Mouse (Mus musculus): ENCODE data around the gene Tm9sf4. TPM values are rescaled to one million over a fixed set of nuclear protein-coding genes. Genes with fewer than 3 reads are reported as not detected.

Tm9sf4 gene
- polyA plus RNA-seq, 1 experiment from 2014 or later = 75.8 TPM

DNA sequence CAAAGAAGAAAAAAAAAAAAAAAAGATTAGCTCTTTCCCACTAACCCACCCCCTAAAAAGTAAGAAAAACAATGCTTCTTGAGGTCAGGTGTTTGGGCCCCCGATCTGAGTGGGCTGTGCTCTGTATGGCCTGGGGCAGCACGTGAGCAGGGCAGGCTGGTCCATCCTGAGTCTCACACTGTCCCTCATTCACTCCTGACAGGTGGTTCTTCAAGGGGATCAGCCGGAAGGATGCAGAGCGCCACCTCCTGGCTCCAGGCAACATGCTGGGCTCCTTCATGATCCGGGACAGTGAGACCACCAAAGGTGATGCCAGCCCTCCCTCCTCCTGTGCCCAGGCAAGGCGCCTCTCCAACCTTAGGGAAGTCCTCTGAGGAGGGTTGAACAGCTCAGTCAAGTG lies 30.1 kb upstream of the Tm9sf4 start:
- no peak for ATAC-seq (replicated peaks; ENCODE audit: insufficient number of reproducible peaks, low FRiP score, low TSS enrichment)
- Histone ChIP-seq H3K4me1 (ENCODE audit: control insufficient read depth, insufficient read depth, low read length) (no peaks in the 10 kb centered on the region), H3K27ac (ENCODE audit: low read depth, low read length) (no peak overlapping the region), H3K27me3 (ENCODE audit: control insufficient read depth, insufficient read depth, low read length) (0 out of 2 replicates have a peak, but pooled peaks cover 2% of the 10 kb centered on the region), H3K4me2 (no peak overlapping the region), H3K9ac (ENCODE audit: low read depth, low read length) (no peak overlapping the region), H3K36me3 (ENCODE audit: control insufficient read depth, insufficient read depth, low read length) (no peaks in the 10 kb centered on the region), H3K9me3 (replicated peaks; ENCODE audit: control insufficient read depth, low read length) (no peaks in the 10 kb centered on the region), H3K4me3 (ENCODE audit: low read depth, low read length) (no peak overlapping the region)
- WGBS (ENCODE audit: insufficient replicate concordance) = 17% methylated on average over 6 of the region's 6 CpGs

DNA sequence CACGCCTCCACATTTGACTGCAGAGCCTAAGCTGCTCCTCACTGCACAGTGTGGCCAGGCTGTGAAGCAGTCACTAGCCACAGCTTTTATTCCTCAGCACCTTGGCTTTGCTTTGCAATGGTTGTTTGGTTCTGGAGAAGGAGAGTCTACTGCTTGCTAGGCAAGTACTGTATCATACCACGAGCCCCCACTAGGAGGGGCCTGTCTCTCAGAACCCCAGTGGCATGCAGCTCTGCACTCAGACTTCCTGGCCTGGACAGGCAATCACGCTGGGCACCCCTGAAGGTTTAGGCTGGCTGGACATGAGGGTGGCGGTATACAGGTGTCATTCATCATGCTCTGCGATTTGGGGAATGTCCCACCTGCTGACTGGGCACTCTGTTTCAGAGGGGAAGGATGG lies 26.9 kb upstream of the Tm9sf4 start:
- Histone ChIP-seq H3K27ac (ENCODE audit: low read depth, low read length) (no peak overlapping the region), H3K36me3 (ENCODE audit: control insufficient read depth, insufficient read depth, low read length) (no peaks in the 10 kb centered on the region), H3K27me3 (ENCODE audit: control insufficient read depth, insufficient read depth, low read length) (no peaks in the 10 kb centered on the region), H3K4me2 (no peak overlapping the region), H3K9ac (ENCODE audit: low read depth, low read length) (no peak overlapping the region), H3K4me3 (ENCODE audit: low read depth, low read length) (no peak overlapping the region), H3K4me1 (ENCODE audit: control insufficient read depth, insufficient read depth, low read length) (no peaks in the 10 kb centered on the region), H3K9me3 (replicated peaks; ENCODE audit: control insufficient read depth, low read length) (no peaks in the 10 kb centered on the region)
- ATAC-seq (replicated peaks; ENCODE audit: insufficient number of reproducible peaks, low FRiP score, low TSS enrichment) = no peak; the same call in 1 of the 2 replicates
- WGBS (ENCODE audit: insufficient replicate concordance) = 26% methylated on average over 5 of the region's 5 CpGs

DNA sequence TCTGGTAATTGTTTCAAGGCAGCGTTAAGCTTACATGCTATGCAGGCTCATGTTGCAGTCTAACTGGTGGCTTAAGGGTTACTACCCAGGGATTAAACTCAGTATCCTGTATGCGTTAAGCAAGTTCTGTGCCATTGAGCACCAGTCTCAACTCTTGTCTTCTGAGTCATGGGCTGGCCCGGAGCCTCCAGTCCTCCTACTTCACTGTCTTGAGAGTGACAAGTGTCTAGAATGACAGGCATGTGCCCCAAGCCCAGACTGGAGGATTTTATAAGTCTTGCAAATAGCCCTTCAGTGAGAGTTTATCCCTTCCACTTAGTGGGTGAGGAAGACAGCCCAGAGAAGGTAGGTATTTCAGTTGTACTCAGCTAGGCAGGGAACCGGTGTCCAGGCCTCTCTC lies 24.9 kb upstream of the Tm9sf4 start:
- Histone ChIP-seq H3K4me2 (no peak overlapping the region), H3K4me3 (ENCODE audit: low read depth, low read length) (no peak overlapping the region), H3K9me3 (replicated peaks; ENCODE audit: control insufficient read depth, low read length) (no peaks in the 10 kb centered on the region), H3K27ac (ENCODE audit: low read depth, low read length) (no peak overlapping the region), H3K36me3 (ENCODE audit: control insufficient read depth, insufficient read depth, low read length) (no peaks in the 10 kb centered on the region), H3K4me1 (ENCODE audit: control insufficient read depth, insufficient read depth, low read length) (no peaks in the 10 kb centered on the region), H3K9ac (ENCODE audit: low read depth, low read length) (no peak overlapping the region), H3K27me3 (ENCODE audit: control insufficient read depth, insufficient read depth, low read length) (no peaks in the 10 kb centered on the region)
- 68% methylated on average over 4 of the region's 4 CpGs for WGBS (ENCODE audit: insufficient replicate concordance)
- no peak for ATAC-seq (replicated peaks; ENCODE audit: insufficient number of reproducible peaks, low FRiP score, low TSS enrichment)

DNA sequence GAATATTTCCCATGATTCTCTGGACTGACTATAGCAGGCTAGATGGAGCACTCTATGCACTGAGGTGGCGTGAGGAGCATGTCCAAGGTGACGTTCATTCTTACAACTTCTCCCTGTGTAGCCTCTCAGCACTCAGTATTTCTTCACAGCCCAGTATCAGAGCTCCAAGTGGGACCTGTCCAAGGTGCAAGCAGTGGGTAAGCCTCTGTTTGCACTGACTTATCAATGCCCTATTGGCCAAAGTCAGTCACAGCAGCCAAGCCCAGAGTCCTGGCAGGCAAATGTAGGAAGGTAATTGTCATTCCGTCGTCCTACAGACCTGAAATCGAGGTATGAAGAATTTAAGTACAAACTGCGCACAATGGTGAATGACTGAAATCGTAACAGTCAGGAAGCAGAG lies 21.9 kb upstream of the Tm9sf4 start:
- Histone ChIP-seq H3K9ac (ENCODE audit: low read depth, low read length) (no peak overlapping the region), H3K27me3 (ENCODE audit: control insufficient read depth, insufficient read depth, low read length) (no peaks in the 10 kb centered on the region), H3K4me3 (ENCODE audit: low read depth, low read length) (no peak overlapping the region), H3K4me1 (ENCODE audit: control insufficient read depth, insufficient read depth, low read length) (no peaks in the 10 kb centered on the region), H3K27ac (ENCODE audit: low read depth, low read length) (no peak overlapping the region), H3K36me3 (ENCODE audit: control insufficient read depth, insufficient read depth, low read length) (no peaks in the 10 kb centered on the region), H3K9me3 (replicated peaks; ENCODE audit: control insufficient read depth, low read length) (no peaks in the 10 kb centered on the region), H3K4me2 (no peak overlapping the region)
- 71% methylated on average over 7 of the region's 7 CpGs for WGBS (ENCODE audit: insufficient replicate concordance)
- no peak for ATAC-seq (replicated peaks; ENCODE audit: insufficient number of reproducible peaks, low FRiP score, low TSS enrichment)

GRCm38 (mm10) chr2:153139996-153140613 lies 21.0 kb upstream of the Tm9sf4 start:
- H3K4me3 ChIP-seq (ENCODE audit: low read depth, low read length) = no peak overlapping the region
- 15% methylated on average over 9 of the region's 9 CpGs for WGBS (ENCODE audit: insufficient replicate concordance)
- H3K9me3 ChIP-seq (replicated peaks; ENCODE audit: control insufficient read depth, low read length) = no peaks in the 10 kb centered on the region
- no peak overlapping the region for H3K4me2 ChIP-seq
- no peaks in the 10 kb centered on the region for H3K36me3 ChIP-seq (ENCODE audit: control insufficient read depth, insufficient read depth, low read length)
- no peaks in the 10 kb centered on the region for H3K4me1 ChIP-seq (ENCODE audit: control insufficient read depth, insufficient read depth, low read length)
- H3K27ac ChIP-seq (ENCODE audit: low read depth, low read length) = no peak overlapping the region
- no peak overlapping the region for H3K9ac ChIP-seq (ENCODE audit: low read depth, low read length)
- no peak for ATAC-seq (replicated peaks; ENCODE audit: insufficient number of reproducible peaks, low FRiP score, low TSS enrichment)
- no peaks in the 10 kb centered on the region for H3K27me3 ChIP-seq (ENCODE audit: control insufficient read depth, insufficient read depth, low read length)

DNA sequence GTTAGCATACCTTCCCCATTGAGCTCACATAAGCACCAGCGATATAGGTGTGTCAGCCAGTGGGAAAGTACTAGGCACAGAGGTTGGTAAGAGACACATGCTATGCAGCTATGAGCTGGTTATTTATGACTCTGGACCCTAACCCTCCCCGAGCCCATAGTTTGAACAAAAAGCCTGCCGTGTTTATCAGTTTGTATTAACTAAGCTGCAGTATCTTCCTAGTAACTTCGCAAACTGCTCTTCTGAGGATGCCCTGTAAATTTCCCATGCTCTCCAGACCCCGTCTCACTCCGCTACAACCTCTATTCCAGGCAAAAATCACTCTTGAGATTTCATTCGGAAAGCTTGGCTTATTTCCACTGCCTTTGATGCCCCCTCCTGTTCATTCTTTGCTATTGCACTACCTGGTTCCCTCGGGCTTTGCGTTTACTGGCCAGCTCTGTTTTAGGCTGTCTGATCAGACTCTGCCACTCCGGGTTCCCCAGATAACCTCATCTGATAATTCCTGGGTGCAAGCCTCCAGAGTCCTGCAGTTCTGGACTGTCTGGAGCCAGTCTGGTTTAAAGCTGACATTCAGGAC lies 18.4 kb upstream of the Tm9sf4 start:
- no peak overlapping the region for H3K4me2 ChIP-seq
- H3K4me1 ChIP-seq (ENCODE audit: control insufficient read depth, insufficient read depth, low read length) = no peaks in the 10 kb centered on the region
- no peak for ATAC-seq (replicated peaks; ENCODE audit: insufficient number of reproducible peaks, low FRiP score, low TSS enrichment)
- 27% methylated on average over 10 of the region's 10 CpGs for WGBS (ENCODE audit: insufficient replicate concordance)
- no peaks in the 10 kb centered on the region for H3K27me3 ChIP-seq (ENCODE audit: control insufficient read depth, insufficient read depth, low read length)
- H3K9me3 ChIP-seq (replicated peaks; ENCODE audit: control insufficient read depth, low read length) = no peaks in the 10 kb centered on the region
- H3K27ac ChIP-seq (ENCODE audit: low read depth, low read length) = no peak overlapping the region
- H3K9ac ChIP-seq (ENCODE audit: low read depth, low read length) = no peak overlapping the region
- no peaks in the 10 kb centered on the region for H3K36me3 ChIP-seq (ENCODE audit: control insufficient read depth, insufficient read depth, low read length)
- H3K4me3 ChIP-seq (ENCODE audit: low read depth, low read length) = no peak overlapping the region

DNA sequence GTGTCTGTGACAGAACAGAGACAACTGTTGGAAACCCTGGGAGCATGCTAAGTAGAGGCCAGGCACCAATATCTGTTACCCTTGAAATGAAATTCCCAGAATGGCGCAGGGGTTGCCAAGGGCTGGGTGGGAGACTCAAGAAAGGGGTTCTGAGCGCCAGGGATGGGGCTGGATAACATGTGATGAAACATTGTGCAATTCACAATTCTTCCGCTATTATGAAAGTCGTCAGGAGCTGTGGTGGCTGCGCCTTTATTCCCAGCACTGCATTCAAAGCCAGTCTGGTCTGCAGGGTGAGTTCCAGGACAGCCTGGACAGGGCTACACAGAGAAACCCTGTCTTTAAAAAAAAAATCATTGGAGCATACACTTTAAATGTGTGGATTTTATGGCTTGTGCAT lies 15.8 kb upstream of the Tm9sf4 start:
- Histone ChIP-seq H3K9ac (ENCODE audit: low read depth, low read length) (no peak overlapping the region), H3K4me2 (no peak overlapping the region), H3K4me3 (ENCODE audit: low read depth, low read length) (no peak overlapping the region), H3K4me1 (ENCODE audit: control insufficient read depth, insufficient read depth, low read length) (no peaks in the 10 kb centered on the region), H3K27me3 (ENCODE audit: control insufficient read depth, insufficient read depth, low read length) (no peaks in the 10 kb centered on the region), H3K27ac (ENCODE audit: low read depth, low read length) (no peak overlapping the region), H3K9me3 (replicated peaks; ENCODE audit: control insufficient read depth, low read length) (no peaks in the 10 kb centered on the region), H3K36me3 (ENCODE audit: control insufficient read depth, insufficient read depth, low read length) (no peaks in the 10 kb centered on the region)
- ATAC-seq (replicated peaks; ENCODE audit: insufficient number of reproducible peaks, low FRiP score, low TSS enrichment) = no peak
- WGBS (ENCODE audit: insufficient replicate concordance) = 73% methylated on average over 5 of the region's 5 CpGs

DNA sequence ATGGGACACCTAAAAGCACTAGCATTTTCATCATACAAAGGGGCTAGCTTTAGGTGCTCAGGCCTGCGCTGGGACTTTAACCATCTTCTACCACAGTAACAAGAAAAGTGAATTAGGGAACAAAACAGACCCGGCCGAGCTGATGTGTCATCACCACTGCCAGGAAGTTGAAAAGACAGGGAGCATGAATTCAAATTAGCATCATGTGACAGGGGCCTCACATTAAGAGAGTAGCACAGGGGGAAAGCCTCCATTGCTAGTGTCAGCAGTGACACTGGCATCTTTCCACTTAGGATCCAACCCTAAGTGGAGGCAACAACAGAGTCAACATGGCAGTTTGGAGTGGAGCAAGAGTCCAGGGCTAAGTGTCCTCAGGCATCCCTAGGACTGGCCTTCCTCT lies 13.9 kb upstream of the Tm9sf4 start:
- no peak for ATAC-seq (replicated peaks; ENCODE audit: insufficient number of reproducible peaks, low FRiP score, low TSS enrichment)
- peaks cover 3% of the 10 kb centered on the region for H3K4me1 ChIP-seq (ENCODE audit: control insufficient read depth, insufficient read depth, low read length)
- no peaks in the 10 kb centered on the region for H3K9me3 ChIP-seq (replicated peaks; ENCODE audit: control insufficient read depth, low read length)
- no peaks in the 10 kb centered on the region for H3K36me3 ChIP-seq (ENCODE audit: control insufficient read depth, insufficient read depth, low read length)
- H3K4me3 ChIP-seq (ENCODE audit: low read depth, low read length) = no peak overlapping the region
- H3K27me3 ChIP-seq (ENCODE audit: control insufficient read depth, insufficient read depth, low read length) = peaks cover 1% of the 10 kb centered on the region; the same call in 1 of the 2 replicates
- H3K4me2 ChIP-seq = no peak overlapping the region
- H3K9ac ChIP-seq (ENCODE audit: low read depth, low read length) = no peak overlapping the region
- no peak overlapping the region for H3K27ac ChIP-seq (ENCODE audit: low read depth, low read length)
- 82% methylated on average over 3 of the region's 3 CpGs for WGBS (ENCODE audit: insufficient replicate concordance)

- H3K27ac ChIP-seq (ENCODE audit: low read depth, low read length) = no peak overlapping the region
- no peak overlapping the region for H3K4me3 ChIP-seq (ENCODE audit: low read depth, low read length)
- peaks cover 3% of the 10 kb centered on the region; the same call in 1 of the 2 replicates for H3K27me3 ChIP-seq (ENCODE audit: control insufficient read depth, insufficient read depth, low read length)
- WGBS (ENCODE audit: insufficient replicate concordance) = 14% methylated on average over 3 of the region's 3 CpGs
- no peak overlapping the region for H3K4me2 ChIP-seq
- no peak; the same call in 1 of the 2 replicates for ATAC-seq (replicated peaks; ENCODE audit: insufficient number of reproducible peaks, low FRiP score, low TSS enrichment)
- H3K36me3 ChIP-seq (ENCODE audit: control insufficient read depth, insufficient read depth, low read length) = no peaks in the 10 kb centered on the region
- H3K4me1 ChIP-seq (ENCODE audit: control insufficient read depth, insufficient read depth, low read length) = peaks cover 3% of the 10 kb centered on the region
- H3K9ac ChIP-seq (ENCODE audit: low read depth, low read length) = no peak overlapping the region
- H3K9me3 ChIP-seq (replicated peaks; ENCODE audit: control insufficient read depth, low read length) = no peaks in the 10 kb centered on the region
Observed at GRCm38 (mm10) chr2:153147715-153148114, 13.4 kb upstream of the Tm9sf4 start.
